Mouse (Mus musculus) thymus, adult 2 months (tissue): Measurements from ENCODE around the gene Prom1.

Source experiments
- CTCF ChIP-seq: fragments of 200-500 bp; IDR thresholded peaks from 2 replicates; pipeline ENCODE4 v1.5.1; 2012; ENCODE audit warnings: mild to moderate bottlenecking, control low read depth, low read length, moderate library complexity, borderline replicate concordance; ENCODE audit not compliant: control insufficient read depth, poor library complexity, insufficient read depth; ENCODE audit errors: extremely low read depth
- POLR2A ChIP-seq: fragments of 200-500 bp; IDR thresholded peaks from 2 replicates; pipeline ENCODE4 v1.6.1; 2012; ENCODE audit warnings: mild to moderate bottlenecking, low read length, control low read depth, moderate library complexity; ENCODE audit not compliant: control insufficient read depth, poor library complexity, insufficient read depth; ENCODE audit errors: extremely low read depth

DNA sequence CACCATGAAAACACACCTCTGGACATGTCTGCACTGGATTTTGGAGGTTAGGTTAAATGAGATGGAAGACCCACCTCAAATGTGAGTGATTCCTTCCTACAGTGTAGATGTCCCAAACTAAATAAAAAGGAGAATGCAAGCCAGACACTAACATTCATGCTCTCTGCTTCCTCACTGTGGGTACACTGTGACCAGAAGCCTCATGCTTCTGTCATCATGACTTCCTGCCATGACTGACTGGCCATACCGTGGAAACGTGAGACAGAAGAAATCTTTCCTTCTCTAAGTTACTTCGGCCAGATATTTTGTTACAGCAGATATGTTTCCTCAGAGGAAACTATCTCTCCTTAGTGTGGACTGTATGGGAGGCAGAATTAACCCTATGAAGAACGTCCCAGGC lies 105.7 kb downstream of the Prom1 start:
- TF ChIP-seq CTCF: no peak
- no peak for TF ChIP-seq POLR2A
